Mouse (Mus musculus) midbrain, embryonic 15.5 days (tissue): Measurements from ENCODE around the gene Tmem54. TPM values are rescaled to one million over a fixed set of nuclear protein-coding genes. Genes with fewer than 3 reads are reported as not detected.

Experiments used
- ATAC-seq: fragments of 200-750 bp; cut with Nextera tagmentation; replicated peaks from 2 replicates; pipeline ENCODE4 v1.8.0; 2017; ENCODE audit warnings: moderate TSS enrichment
- H3K27ac ChIP-seq: fragments of 300-500 bp; sonication (generic); 2 replicates; pipeline ENCODE4 v1.5.1; 2015; ENCODE audit warnings: mild to moderate bottlenecking, inconsistent platforms
- H3K27me3 ChIP-seq: fragments of 300-500 bp; sonication (generic); replicated peaks from 2 replicates; pipeline ENCODE4 v1.6.1; 2015; ENCODE audit warnings: inconsistent platforms
- H3K36me3 ChIP-seq: fragments of 300-500 bp; sonication (generic); replicated peaks from 2 replicates; pipeline ENCODE4 v1.6.1; 2015; ENCODE audit warnings: inconsistent platforms
- H3K4me1 ChIP-seq: fragments of 300-500 bp; sonication (generic); 2 replicates; pipeline ENCODE4 v1.6.1; 2015; ENCODE audit warnings: inconsistent platforms
- H3K4me2 ChIP-seq: fragments of 300-500 bp; sonication (generic); 2 replicates; pipeline ENCODE4 v1.6.1; 2015; ENCODE audit warnings: inconsistent platforms, mild to moderate bottlenecking, moderate library complexity
- H3K4me3 ChIP-seq: fragments of 300-500 bp; sonication (generic); 2 replicates; pipeline ENCODE4 v1.5.1; 2015; ENCODE audit warnings: mild to moderate bottlenecking, inconsistent platforms
- H3K9ac ChIP-seq: fragments of 300-500 bp; sonication (generic); 2 replicates; pipeline ENCODE4 v1.6.1; 2015; ENCODE audit warnings: mild to moderate bottlenecking, inconsistent platforms
- H3K9me3 ChIP-seq: fragments of 300-500 bp; sonication (generic); 2 replicates; pipeline ENCODE4 v1.6.1; 2016; ENCODE audit warnings: inconsistent platforms
- WGBS: fragments of 180-500 bp; shearing (Covaris S2); methylation state at CpG from one replicate; pipeline ENCODE4 v1.1.7; 2015; ENCODE audit warnings: mixed read lengths; 5-methylcytosine and 5-hydroxymethylcytosine counted together
- polyA plus RNA-seq: library from polyadenylated mRNA; unstranded; fragments of >200 nt; fragmentation: Nextera tagmentation; extraction: Ambion mirVana; gene quantifications from 2 replicates; pipeline ENCODE4 v1.2.1, GENCODE M21; 2015

The Tmem54 gene
- polyA plus RNA-seq, 1 experiment from 2014 or later: not detected

- H3K4me2 ChIP-seq: no peak overlapping the region
- H3K9me3 ChIP-seq: no peaks in the 10 kb centered on the region
- ATAC-seq: no peak
- H3K4me1 ChIP-seq: peaks cover 30% of the 10 kb centered on the region
- H3K27ac ChIP-seq: no peak overlapping the region
- no peaks in the 10 kb centered on the region for H3K27me3 ChIP-seq
- H3K9ac ChIP-seq: no peak overlapping the region
- 51% methylated on average over 2 of the region's 2 CpGs for WGBS
- peaks cover 6% of the 10 kb centered on the region; the same call in 1 of the 2 replicates for H3K36me3 ChIP-seq
- no peak overlapping the region for H3K4me3 ChIP-seq
Measured at GRCm38 (mm10) chr4:129146392-129146791, 41.0 kb downstream of the Tmem54 start.

GRCm38 (mm10) chr4:129147552-129148103, 42.3 kb downstream of the Tmem54 start:
- 86% methylated on average over 13 of the region's 13 CpGs for WGBS

GRCm38 (mm10) chr4:129149321-129149720, 44.0 kb downstream of the Tmem54 start:
- ATAC-seq: no peak
- no peak overlapping the region for H3K4me2 ChIP-seq
- H3K27ac ChIP-seq: no peak overlapping the region
- 74% methylated on average over 1 of the region's 1 CpGs for WGBS
- H3K4me3 ChIP-seq: no peak overlapping the region
- peaks cover 20% of the 10 kb centered on the region; the same call in 1 of the 2 replicates for H3K36me3 ChIP-seq
- H3K27me3 ChIP-seq: no peaks in the 10 kb centered on the region
- no peaks in the 10 kb centered on the region for H3K9me3 ChIP-seq
- no peak overlapping the region for H3K9ac ChIP-seq
- peaks cover 15% of the 10 kb centered on the region for H3K4me1 ChIP-seq

More at GRCm38 (mm10) chr4:129147552-129148103, 42.3 kb downstream of the Tmem54 start:
- H3K27me3 ChIP-seq: no peaks in the 10 kb centered on the region
- H3K4me3 ChIP-seq: no peak overlapping the region
- H3K9ac ChIP-seq: no peak overlapping the region
- no peaks in the 10 kb centered on the region for H3K9me3 ChIP-seq
- 0 out of 2 replicates have a peak overlapping the region, but pooled peaks have one; percentile 3 for H3K27ac ChIP-seq
- no peak overlapping the region for H3K4me2 ChIP-seq
- peaks cover 14% of the 10 kb centered on the region; the same call in 1 of the 2 replicates for H3K36me3 ChIP-seq
- H3K4me1 ChIP-seq: peaks cover 21% of the 10 kb centered on the region
- ATAC-seq: no peak

GRCm38 (mm10) chr4:129151276-129151811, 46.0 kb downstream of the Tmem54 start:
- no peak overlapping the region for H3K9ac ChIP-seq
- no peak overlapping the region for H3K4me2 ChIP-seq
- no peaks in the 10 kb centered on the region for H3K9me3 ChIP-seq
- no peak for ATAC-seq
- no peaks in the 10 kb centered on the region for H3K27me3 ChIP-seq
- WGBS: 94% methylated on average over 4 of the region's 4 CpGs
- H3K4me3 ChIP-seq: no peak overlapping the region
- H3K27ac ChIP-seq: no peak overlapping the region
- peaks cover 3% of the 10 kb centered on the region for H3K4me1 ChIP-seq
- H3K36me3 ChIP-seq: peaks cover 27% of the 10 kb centered on the region; the same call in 1 of the 2 replicates

GRCm38 (mm10) chr4:129157541-129157940, 52.2 kb downstream of the Tmem54 start:
- H3K27ac ChIP-seq: no peak overlapping the region
- no peak overlapping the region for H3K4me2 ChIP-seq
- no peaks in the 10 kb centered on the region for H3K4me1 ChIP-seq
- no peak overlapping the region for H3K9ac ChIP-seq
- no peak for ATAC-seq
- no peaks in the 10 kb centered on the region for H3K9me3 ChIP-seq
- no peaks in the 10 kb centered on the region for H3K27me3 ChIP-seq
- WGBS: 88% methylated on average over 5 of the region's 5 CpGs
- no peak overlapping the region for H3K4me3 ChIP-seq
- H3K36me3 ChIP-seq: peaks cover 14% of the 10 kb centered on the region; the same call in 1 of the 2 replicates

- 69% methylated on average over 3 of the region's 3 CpGs for whole genome bisulfite sequencing
- H3K27ac ChIP-seq: no peak overlapping the region
- no peaks in the 10 kb centered on the region for H3K9me3 ChIP-seq
- H3K36me3 ChIP-seq: peaks cover 11% of the 10 kb centered on the region; the same call in 1 of the 2 replicates
- H3K27me3 ChIP-seq: no peaks in the 10 kb centered on the region
- ATAC-seq: no peak
- no peak overlapping the region for H3K4me2 ChIP-seq
- no peak overlapping the region for H3K4me3 ChIP-seq
- no peak overlapping the region for H3K9ac ChIP-seq
- no peaks in the 10 kb centered on the region for H3K4me1 ChIP-seq
Measured at GRCm38 (mm10) chr4:129158549-129158948, 53.2 kb downstream of the Tmem54 start.

- Histone ChIP-seq H3K9ac (no peak overlapping the region), H3K4me2 (no peak overlapping the region), H3K36me3 (peaks cover 9% of the 10 kb centered on the region; the same call in 1 of the 2 replicates), H3K9me3 (no peaks in the 10 kb centered on the region), H3K4me1 (no peaks in the 10 kb centered on the region), H3K27me3 (no peaks in the 10 kb centered on the region), H3K27ac (no peak overlapping the region), H3K4me3 (no peak overlapping the region)
- 100% methylated on average over 1 of the region's 1 CpGs for WGBS
- ATAC-seq: no peak
Measured at GRCm38 (mm10) chr4:129161076-129161475, 55.7 kb downstream of the Tmem54 start.

Other genes with a start within 250 kb of the Tmem54 start
- gene Trim62, start 222.0 kb upstream of the Tmem54 start, polyA plus RNA-seq: 21.3 and 21.5 TPM in 2 replicates
- 19.1 and 23.2 TPM in 2 replicates for gene Azin2, start 143.1 kb upstream of the Tmem54 start, polyA plus RNA-seq
- 82.4 and 83.2 TPM in 2 replicates for gene Ak2, start 113.6 kb upstream of the Tmem54 start, polyA plus RNA-seq
- gene Rnf19b, start 47.3 kb upstream of the Tmem54 start, polyA plus RNA-seq: 34.6 and 35.4 TPM in 2 replicates
- gene Hpca, start 16.5 kb downstream of the Tmem54 start, polyA plus RNA-seq: 76.7 and 78.1 TPM in 2 replicates
- gene Fndc5, start 31.5 kb downstream of the Tmem54 start, polyA plus RNA-seq: 7.0 and 7.8 TPM in 2 replicates
- gene S100pbp, start 84.2 kb downstream of the Tmem54 start, polyA plus RNA-seq: 21.8 and 24.4 TPM in 2 replicates
- 114 and 116 TPM in 2 replicates for gene Yars, start 84.2 kb downstream of the Tmem54 start, polyA plus RNA-seq
- 9.4 and 9.7 TPM in 2 replicates for gene C77080, start 155.9 kb downstream of the Tmem54 start, polyA plus RNA-seq
- gene Sync, start 182.1 kb downstream of the Tmem54 start, polyA plus RNA-seq: 0.50 and 0.86 TPM in 2 replicates
- gene Rbbp4, start 229.8 kb downstream of the Tmem54 start, polyA plus RNA-seq: 260 and 271 TPM in 2 replicates
- 19.9 and 21.1 TPM in 2 replicates for gene Zbtb8os, start 230.1 kb downstream of the Tmem54 start, polyA plus RNA-seq